Mouse (Mus musculus): ENCODE results near the gene Psg20. TPM values are rescaled to one million over a fixed set of nuclear protein-coding genes. Genes with fewer than 3 reads are reported as not detected.

The Psg20 gene
- polyA plus RNA-seq (2012; rRNA removed): not detected in 2 replicates

DNA sequence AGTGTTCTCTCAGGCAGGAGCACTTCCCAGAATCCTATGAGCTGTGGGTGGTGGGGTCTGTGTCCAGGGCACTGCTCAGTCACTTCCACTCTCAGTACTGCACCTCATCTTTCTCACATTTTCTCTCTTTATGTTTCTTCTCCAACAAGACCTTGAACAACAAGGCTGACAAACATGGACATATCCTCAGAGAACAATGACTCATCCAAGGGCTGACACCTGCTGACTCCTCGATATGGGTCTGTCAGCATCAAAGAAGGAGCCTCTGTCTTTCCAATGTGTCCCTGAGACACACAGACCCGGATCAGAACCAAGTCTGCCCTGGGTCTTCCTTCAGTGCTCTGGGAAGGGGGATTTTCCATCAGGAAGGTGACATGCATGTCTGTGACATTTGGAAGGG is at the start of gene Psg20:
Gene Psg20 (minus strand): TSS at position 101 of the 400 bp plus-strand sequence.

DNA sequence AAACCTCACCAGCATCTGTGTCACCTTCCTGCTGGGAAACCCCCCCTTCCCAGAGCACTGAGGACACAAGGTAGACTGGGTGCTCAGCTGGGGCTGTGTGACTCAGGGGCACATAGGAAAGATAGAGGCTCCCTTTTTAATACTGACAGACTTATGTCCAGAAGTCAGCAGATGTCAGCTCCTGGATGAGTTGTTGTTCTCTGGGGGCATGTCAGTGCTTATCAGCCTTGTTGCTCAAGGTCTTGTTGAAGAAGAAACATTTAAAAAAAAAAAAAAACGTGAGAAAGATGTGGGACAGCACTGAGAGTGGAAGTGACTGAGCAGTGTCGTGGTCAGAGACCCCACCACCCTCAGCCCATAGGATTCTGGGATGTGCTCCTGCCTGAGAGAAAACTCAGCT is 31.8 kb upstream of the Psg20 start, which contains the start of gene Psg22:
Gene Psg22 (plus strand): TSS at position 301 of the 400 bp plus-strand sequence.

DNA sequence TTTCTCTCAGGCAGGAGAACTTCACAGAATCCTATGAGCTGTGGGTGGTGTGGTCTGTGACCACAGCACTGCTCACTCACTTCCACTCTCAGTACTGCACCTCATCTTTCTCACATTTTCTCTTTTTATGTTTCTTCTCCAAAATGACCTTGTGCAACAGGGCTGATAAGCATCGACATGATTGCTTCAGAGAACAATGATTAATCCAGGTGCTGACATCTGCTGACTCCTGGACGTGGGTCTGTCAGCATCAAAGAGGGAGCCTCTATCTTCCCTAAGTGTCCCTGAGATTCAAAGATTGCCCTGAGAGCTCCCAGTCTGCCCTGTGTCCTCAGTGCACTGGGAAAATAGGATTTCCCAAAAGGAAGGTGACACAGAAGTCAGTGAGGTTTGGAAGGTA is 29.4 kb downstream of the Psg20 start, which contains the start of gene Psg21:
Gene Psg21 (minus strand): TSS at position 101 of the 400 bp plus-strand sequence.

Other genes with a start within 250 kb of the Psg20 start
- not detected in 2 replicates for gene Psg26, start 202.0 kb downstream of the Psg20 start, polyA plus RNA-seq (2012; rRNA removed)
- gene Psg25, start 153.9 kb downstream of the Psg20 start, polyA plus RNA-seq (2012; rRNA removed): not detected in 2 replicates
- not detected in 2 replicates for gene Psg27, start 118.9 kb downstream of the Psg20 start, polyA plus RNA-seq (2012; rRNA removed)
- 0.03 TPM in 1 of 2 replicates, not detected in the other for gene Psg23, start 69.7 kb downstream of the Psg20 start, polyA plus RNA-seq (2012; rRNA removed)
- gene Psg21, start 29.5 kb downstream of the Psg20 start, polyA plus RNA-seq (2012; rRNA removed): not detected in 2 replicates
- gene Psg22, start 31.9 kb upstream of the Psg20 start, polyA plus RNA-seq (2012; rRNA removed): not detected in 2 replicates
- gene Psg19, start 112.3 kb upstream of the Psg20 start, polyA plus RNA-seq (2012; rRNA removed): 0.02 TPM in 1 of 2 replicates, not detected in the other
- 0.19 and 0.21 TPM in 2 replicates for gene Psg17, start 135.4 kb upstream of the Psg20 start, polyA plus RNA-seq (2012; rRNA removed)
- 0.77 and 0.98 TPM in 2 replicates for gene Mill2, start 153.8 kb upstream of the Psg20 start, polyA plus RNA-seq (2012; rRNA removed)
- gene Pglyrp1, start 185.1 kb upstream of the Psg20 start, polyA plus RNA-seq (2012; rRNA removed): 6.9 and 7.9 TPM in 2 replicates
- 34.8 and 37.2 TPM in 2 replicates for gene Ccdc61, start 224.2 kb upstream of the Psg20 start, polyA plus RNA-seq (2012; rRNA removed)
- gene Nova2, start 239.7 kb upstream of the Psg20 start, polyA plus RNA-seq (2012; rRNA removed): 25.7 and 28.5 TPM in 2 replicates

Measured in central nervous system, embryonic 14 days (tissue).